Comparison of ENCODE assay signal across 22 mouse cellular contexts in the genomic region with DNA sequence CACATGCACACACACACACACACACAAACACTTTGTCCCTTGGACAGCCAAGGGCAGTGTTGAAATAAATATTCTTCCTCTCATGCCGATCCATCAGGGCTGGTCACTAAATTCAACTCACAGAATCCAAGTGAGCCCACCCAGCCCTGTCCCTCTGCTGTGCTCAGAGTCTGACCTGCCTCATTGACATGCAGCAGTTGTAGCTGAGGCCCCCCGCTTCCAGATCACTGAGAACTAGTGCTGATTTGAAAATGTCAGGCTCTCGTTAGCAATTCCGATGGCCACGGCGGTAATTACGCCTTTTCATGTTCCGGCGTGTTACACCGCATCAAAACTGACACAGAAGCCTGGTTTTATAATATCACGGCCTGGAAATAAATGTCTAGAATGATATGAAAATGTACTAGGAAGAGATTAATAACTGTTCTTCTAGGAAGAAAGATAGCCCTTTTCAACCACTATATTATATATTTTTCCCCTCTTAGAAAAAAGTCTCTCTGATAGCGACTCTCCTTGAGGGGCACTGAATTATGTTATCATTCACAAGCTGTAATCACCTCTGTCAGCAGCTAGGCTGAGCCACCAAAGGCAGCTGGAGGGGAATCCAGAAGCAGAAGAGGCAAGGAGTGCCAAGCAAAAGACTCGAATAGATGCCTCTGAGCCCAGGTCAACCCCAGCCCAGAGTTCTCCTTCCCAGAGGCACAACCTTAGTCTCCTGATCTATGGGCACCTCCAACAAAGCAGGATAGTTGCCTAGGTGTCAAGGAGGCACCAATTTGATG.
DNase-seq lines count a peak whose midpoint lies in the region; ATAC-seq and TF ChIP-seq lines count a peak whose summit lies in the region.
"Had no signal": no experiment of that assay in that cellular context is flagged by ENCODE, and none has a peak within 500 bp of the region (broad histone marks: within the 10 kb centered on the region; RNA-seq: fewer than 3 reads in every experiment).

No protein-coding gene starts in this region.

- H3K4me1 ChIP-seq in forebrain, embryonic 10.5 days: peaks cover 10% of the 10 kb centered on the region
- 0 out of 2 replicates have a peak, but pooled peaks cover 5% of the 10 kb centered on the region for H3K4me1 ChIP-seq in forebrain, postnatal 0 days (ENCODE audit: insufficient read depth)
- peaks cover 21% of the 10 kb centered on the region for H3K4me1 ChIP-seq in neural tube, embryonic 13.5 days (replicated peaks)
- peaks cover 19% of the 10 kb centered on the region for H3K4me1 ChIP-seq in hindbrain, embryonic 15.5 days (replicated peaks)

- no peaks in the 10 kb centered on the region for H3K27me3 ChIP-seq in forebrain, embryonic 10.5 days (ENCODE audit: poor library complexity, severe bottlenecking)
- no peaks in the 10 kb centered on the region for H3K27me3 ChIP-seq in forebrain, postnatal 0 days (ENCODE audit: insufficient read depth, low read length)
- H3K27me3 ChIP-seq in neural tube, embryonic 13.5 days: no peaks in the 10 kb centered on the region
- no peaks in the 10 kb centered on the region for H3K27me3 ChIP-seq in hindbrain, embryonic 15.5 days
- H3K27me3 ChIP-seq: stomach, embryonic 15.5 days had no signal

- no peak for DNase-seq in forebrain, embryonic 10.5 days (ENCODE audit: extremely low spot score, low spot score)
- DNase-seq in forebrain, postnatal 0 days: no peak
- DNase-seq in neural tube, embryonic 10.5 days (ENCODE audit: extremely low spot score, low spot score): no peak
- DNase-seq in T-cell, adult 2 months (ENCODE audit: low spot score): no peak
- no peak for DNase-seq in adrenal gland, adult 8-10 months
- DNase-seq in ovary, postnatal 36 days (ENCODE audit: low spot score): no peak
- DNase-seq: adrenal gland, postnatal 25 days; cerebellum, adult 18-20 months; cerebellum, postnatal 25 days; heart, adult 11 months; heart, postnatal 36 days; kidney, postnatal 36 days; left cerebral cortex, postnatal 4 days; liver; lung, postnatal 10 days; thymus, adult 18-20 months; thymus, postnatal 4 days had no signal

- ATAC-seq in forebrain, postnatal 0 days: no peak
- ATAC-seq in neural tube, embryonic 13.5 days (ENCODE audit: low read depth): peak; percentile 52
- ATAC-seq in hindbrain, embryonic 15.5 days (ENCODE audit: low FRiP score, low read depth): no peak
- ATAC-seq: intestine, embryonic 16.5 days had no signal

- 88% methylated on average over 13 of the region's 13 CpGs for WGBS in forebrain, embryonic 10.5 days
- 28% methylated on average over 13 of the region's 13 CpGs for WGBS in forebrain, postnatal 0 days
- 39% methylated on average over 13 of the region's 13 CpGs for WGBS in neural tube, embryonic 13.5 days
- WGBS in hindbrain, embryonic 15.5 days: 31% methylated on average over 13 of the region's 13 CpGs

- no peaks in the 10 kb centered on the region for H3K9me3 ChIP-seq in forebrain, embryonic 10.5 days
- no peaks in the 10 kb centered on the region for H3K9me3 ChIP-seq in forebrain, postnatal 0 days (ENCODE audit: low read length)
- no peaks in the 10 kb centered on the region for H3K9me3 ChIP-seq in neural tube, embryonic 13.5 days
- H3K9me3 ChIP-seq in hindbrain, embryonic 15.5 days: no peaks in the 10 kb centered on the region
- H3K9me3 ChIP-seq: stomach, embryonic 15.5 days had no signal

- no peak overlapping the region for H3K4me2 ChIP-seq in forebrain, postnatal 0 days (ENCODE audit: low read depth)
- no peak overlapping the region for H3K4me2 ChIP-seq in neural tube, embryonic 13.5 days
- peak overlapping the region; percentile 26; the same call in 1 of the 2 replicates for H3K4me2 ChIP-seq in hindbrain, embryonic 15.5 days
- H3K4me2 ChIP-seq: stomach, embryonic 15.5 days had no signal

- no peak overlapping the region for H3K9ac ChIP-seq in forebrain, postnatal 0 days
- H3K9ac ChIP-seq in neural tube, embryonic 13.5 days: no peak overlapping the region
- no peak overlapping the region for H3K9ac ChIP-seq in hindbrain, embryonic 15.5 days
- H3K9ac ChIP-seq: stomach, embryonic 15.5 days had no signal

- no peak for TF ChIP-seq CTCF in forebrain, postnatal 0 days (IDR thresholded peaks at IDR 0.05; ENCODE audit: low read depth)

- H3K27ac ChIP-seq in forebrain, embryonic 10.5 days: peak overlapping the region; percentile 57; the same call in 1 of the 2 replicates
- H3K27ac ChIP-seq in forebrain, postnatal 0 days (ENCODE audit: low read depth, low read length): no peak overlapping the region
- H3K27ac ChIP-seq in neural tube, embryonic 13.5 days (replicated peaks): peak overlapping the region; percentile 57
- H3K27ac ChIP-seq in hindbrain, embryonic 15.5 days (replicated peaks): peak overlapping the region; percentile 22; the same call in 1 of the 2 replicates
- H3K27ac ChIP-seq: stomach, embryonic 15.5 days had no signal

- H3K4me3 ChIP-seq in forebrain, embryonic 10.5 days: no peak overlapping the region
- H3K4me3 ChIP-seq in forebrain, postnatal 0 days (ENCODE audit: low read depth, low read length): no peak overlapping the region
- H3K4me3 ChIP-seq in neural tube, embryonic 13.5 days: no peak overlapping the region
- H3K4me3 ChIP-seq in hindbrain, embryonic 15.5 days: no peak overlapping the region
- H3K4me3 ChIP-seq: stomach, embryonic 15.5 days had no signal

- H3K36me3 ChIP-seq in forebrain, embryonic 10.5 days (replicated peaks): no peaks in the 10 kb centered on the region
- H3K36me3 ChIP-seq in forebrain, postnatal 0 days (ENCODE audit: insufficient read depth): no peaks in the 10 kb centered on the region
- no peaks in the 10 kb centered on the region for H3K36me3 ChIP-seq in neural tube, embryonic 13.5 days
- no peaks in the 10 kb centered on the region for H3K36me3 ChIP-seq in hindbrain, embryonic 15.5 days
- H3K36me3 ChIP-seq: G1E; stomach, embryonic 15.5 days had no signal
